Mouse (Mus musculus) hindbrain, embryonic 11.5 days (tissue): ENCODE results near the gene Izumo1. TPM values are rescaled to one million over a fixed set of nuclear protein-coding genes. Genes with fewer than 3 reads are reported as not detected.

Source experiments
- ATAC-seq: fragments of 200-750 bp; cut with Nextera tagmentation; 2 replicates; pipeline ENCODE4 v1.8.0; 2017; ENCODE audit warnings: mild to moderate bottlenecking, moderate TSS enrichment, moderate library complexity; ENCODE audit not compliant: low FRiP score
- DNase-seq: peaks from one replicate; pipeline ENCODE4 v3.0.0-alpha.2; 2015; ENCODE audit warnings: low spot score
- H3K27ac ChIP-seq: fragments of 300-500 bp; sonication (generic); 2 replicates; pipeline ENCODE4 v1.5.1; 2014; ENCODE audit warnings: mild to moderate bottlenecking, low read depth, low read length
- H3K27me3 ChIP-seq: fragments of 300-500 bp; sonication (generic); 2 replicates; pipeline ENCODE4 v1.6.1; 2014; ENCODE audit warnings: mild to moderate bottlenecking, low read length, moderate library complexity, mixed read lengths; ENCODE audit not compliant: control insufficient read depth, insufficient read depth
- H3K36me3 ChIP-seq: fragments of 300-500 bp; sonication (generic); 2 replicates; pipeline ENCODE4 v1.6.1; 2014; ENCODE audit warnings: mild to moderate bottlenecking, low read length, moderate library complexity, mixed read lengths; ENCODE audit not compliant: control insufficient read depth, insufficient read depth
- H3K4me1 ChIP-seq: fragments of 300-500 bp; sonication (generic); replicated peaks from 2 replicates; pipeline ENCODE4 v1.6.1; 2014; ENCODE audit warnings: low read length, mixed read lengths; ENCODE audit not compliant: control insufficient read depth, insufficient read depth
- H3K4me2 ChIP-seq: fragments of 300-500 bp; sonication (generic); replicated peaks from 2 replicates; pipeline ENCODE4 v1.6.1; 2014; ENCODE audit warnings: mild to moderate bottlenecking, low read depth, low read length
- H3K4me3 ChIP-seq: fragments of 300-500 bp; sonication (generic); 2 replicates; pipeline ENCODE4 v1.5.1; 2014; ENCODE audit warnings: low read depth, low read length
- H3K9ac ChIP-seq: fragments of 300-500 bp; sonication (generic); 2 replicates; pipeline ENCODE4 v1.6.1; 2014; ENCODE audit warnings: low read depth, low read length
- H3K9me3 ChIP-seq: fragments of 300-500 bp; sonication (generic); 2 replicates; pipeline ENCODE4 v1.6.1; 2016; ENCODE audit warnings: low read length; ENCODE audit not compliant: control insufficient read depth
- WGBS: fragments of 180-500 bp; shearing (Covaris S2); extraction: QIAGEN DNeasy Blood & Tissue Kit; methylation state at CpG from one replicate; pipeline ENCODE4 v1.1.7; 2014; 5-methylcytosine and 5-hydroxymethylcytosine counted together
- polyA plus RNA-seq: library from polyadenylated mRNA; unstranded; fragments of >200 nt; fragmentation: Nextera tagmentation; extraction: Ambion mirVana; gene quantifications from 2 replicates; pipeline ENCODE4 v1.2.1, GENCODE M21; 2014

The Izumo1 gene
- polyA plus RNA-seq, 1 experiment from 2014 or later: 0.12 TPM

DNA sequence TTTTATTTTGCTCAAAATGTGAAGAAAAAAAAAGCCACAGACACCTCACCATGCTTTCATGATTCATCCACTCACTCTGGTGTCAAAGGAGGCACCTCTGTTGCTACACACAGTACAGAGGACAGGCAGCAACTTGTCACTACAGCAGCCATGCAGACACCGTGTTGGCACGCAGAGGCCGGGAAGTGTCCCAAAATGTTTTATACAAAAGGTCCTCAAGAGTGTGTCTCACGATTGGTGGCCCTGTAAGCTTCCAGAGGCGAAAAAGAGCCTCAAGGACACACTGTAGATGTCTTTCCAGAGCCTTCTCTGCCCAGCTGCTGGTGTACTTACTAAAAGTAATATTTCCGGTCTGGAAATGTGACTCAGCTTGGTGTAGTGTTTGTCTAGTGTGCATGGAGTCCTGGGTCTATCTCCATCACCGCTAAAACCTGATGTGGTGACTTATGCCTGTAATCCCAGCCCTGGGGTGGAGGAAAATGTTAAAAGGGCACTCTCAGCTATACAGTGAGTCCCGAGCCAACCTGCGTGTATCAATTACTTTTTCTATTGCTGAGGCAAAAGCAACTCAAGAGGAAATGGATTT is 15.8 kb upstream of the Izumo1 start:
- Histone ChIP-seq H3K27me3 (no peaks in the 10 kb centered on the region), H3K4me2 (no peak overlapping the region), H3K4me3 (no peak overlapping the region), H3K9me3 (no peaks in the 10 kb centered on the region), H3K9ac (no peak overlapping the region), H3K4me1 (no peaks in the 10 kb centered on the region), H3K27ac (no peak overlapping the region), H3K36me3 (no peaks in the 10 kb centered on the region)
- 83% methylated on average over 9 of the region's 9 CpGs for WGBS
- no peak for ATAC-seq
- DNase-seq: no peak

DNA sequence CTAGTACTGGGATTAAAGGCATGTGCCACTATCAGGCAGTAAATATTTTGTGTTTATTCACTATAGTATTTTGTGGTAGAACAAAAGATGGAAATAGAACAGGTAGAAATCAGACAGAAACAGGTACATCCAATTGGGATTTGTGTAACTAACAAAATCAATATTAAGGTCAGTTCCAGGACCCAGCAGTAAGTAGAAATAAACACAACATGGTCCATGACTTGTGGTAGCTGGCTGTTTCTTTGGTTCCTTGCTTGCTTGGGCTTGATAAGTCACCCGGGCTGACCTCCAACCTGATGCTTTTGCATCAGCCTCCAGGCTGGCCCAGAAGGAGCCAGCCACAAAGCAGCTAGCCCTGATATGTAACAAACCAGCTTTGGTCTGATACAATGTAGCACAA is 12.1 kb upstream of the Izumo1 start:
- H3K9ac ChIP-seq: no peak overlapping the region
- DNase-seq (no peak), ATAC-seq (no peak)
- H3K36me3 ChIP-seq: no peaks in the 10 kb centered on the region
- H3K9me3 ChIP-seq: no peaks in the 10 kb centered on the region
- WGBS: 78% methylated on average over 1 of the region's 1 CpGs
- no peak overlapping the region for H3K27ac ChIP-seq
- H3K4me3 ChIP-seq: no peak overlapping the region
- H3K27me3 ChIP-seq: no peaks in the 10 kb centered on the region
- H3K4me1 ChIP-seq: no peaks in the 10 kb centered on the region
- no peak overlapping the region for H3K4me2 ChIP-seq

DNA sequence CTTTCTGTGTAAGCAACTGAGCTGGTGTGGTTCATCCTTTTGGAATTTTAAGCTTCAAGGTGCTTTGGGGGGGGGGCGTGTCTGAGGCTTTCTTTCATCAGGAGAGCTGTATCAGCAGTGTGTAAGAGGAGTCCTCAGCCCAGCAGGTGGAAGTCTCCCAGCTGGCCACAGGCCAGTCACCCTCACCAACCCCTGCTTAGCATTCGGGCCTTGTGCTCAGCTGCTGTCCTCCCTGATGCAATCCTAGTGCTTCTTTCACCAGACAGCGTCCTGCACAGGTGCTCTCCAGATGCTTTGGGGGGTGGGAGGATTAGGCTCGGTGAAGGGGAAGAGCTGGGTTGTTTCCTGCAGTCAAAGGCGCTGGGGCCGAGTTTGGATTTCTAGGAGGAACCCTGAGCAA is 5.3 kb upstream of the Izumo1 start:
- DNase-seq (no peak), ATAC-seq (no peak)
- Histone ChIP-seq H3K36me3 (no peaks in the 10 kb centered on the region), H3K27ac (no peak overlapping the region), H3K27me3 (peaks cover 12% of the 10 kb centered on the region), H3K9ac (no peak overlapping the region), H3K4me3 (no peak overlapping the region), H3K9me3 (no peaks in the 10 kb centered on the region), H3K4me1 (no peaks in the 10 kb centered on the region; the same call in 1 of the 2 replicates), H3K4me2 (no peak overlapping the region)
- 26% methylated on average over 6 of the region's 6 CpGs for WGBS

DNA sequence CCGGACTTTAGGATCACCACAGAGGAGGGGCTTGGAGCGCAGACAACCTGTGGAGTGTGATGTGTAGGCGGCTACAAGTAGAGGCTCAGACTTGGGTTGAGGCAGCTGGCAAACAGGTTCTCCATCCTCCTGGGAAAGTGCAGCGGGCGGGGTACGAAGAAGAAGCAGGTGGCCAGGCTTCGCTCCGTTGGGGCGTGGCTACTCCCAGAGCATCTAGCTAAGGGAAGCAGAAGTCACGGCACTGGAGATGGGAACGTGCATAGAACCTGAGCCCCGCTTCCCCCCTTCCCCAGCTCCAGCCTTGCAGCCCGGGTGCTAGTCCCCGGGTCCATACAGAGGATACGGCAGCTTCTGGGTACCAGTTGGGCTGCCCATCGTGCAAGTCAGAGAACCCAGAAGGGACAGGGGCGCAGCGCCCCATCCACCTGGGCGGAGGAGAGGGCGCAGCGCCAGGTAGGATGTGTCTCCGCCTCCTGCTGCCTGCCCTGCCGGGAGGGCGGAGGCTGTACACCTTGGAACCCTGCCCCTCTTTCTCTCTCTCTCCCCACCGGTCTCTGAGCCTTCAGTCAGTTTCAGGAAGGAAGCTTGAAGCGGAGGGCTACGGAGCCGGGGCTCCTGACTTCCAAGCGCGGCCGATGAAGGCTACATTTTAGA is 4.4 kb upstream of the Izumo1 start, which contains the start of gene Fut1:
Gene Fut1, plus strand, starts transcription at position 248 of the 654 bp plus-strand sequence.
- H3K9ac ChIP-seq: no peak within 1 kb of the TSS
- peaks cover 12% of the 10 kb centered on the region for H3K27me3 ChIP-seq
- no peak for ATAC-seq
- H3K4me2 ChIP-seq: 0 out of 2 replicates have a peak within 1 kb of the TSS, but pooled peaks have one; percentile 15
- no peak within 1 kb of the TSS for H3K27ac ChIP-seq
- no peaks in the 10 kb centered on the region for H3K36me3 ChIP-seq
- no peaks in the 10 kb centered on the region; the same call in 1 of the 2 replicates for H3K4me1 ChIP-seq
- no peaks in the 10 kb centered on the region for H3K9me3 ChIP-seq
- no peak for DNase-seq
- WGBS: 5% methylated on average over 31 of the region's 31 CpGs
- no peak within 1 kb of the TSS for H3K4me3 ChIP-seq

DNA sequence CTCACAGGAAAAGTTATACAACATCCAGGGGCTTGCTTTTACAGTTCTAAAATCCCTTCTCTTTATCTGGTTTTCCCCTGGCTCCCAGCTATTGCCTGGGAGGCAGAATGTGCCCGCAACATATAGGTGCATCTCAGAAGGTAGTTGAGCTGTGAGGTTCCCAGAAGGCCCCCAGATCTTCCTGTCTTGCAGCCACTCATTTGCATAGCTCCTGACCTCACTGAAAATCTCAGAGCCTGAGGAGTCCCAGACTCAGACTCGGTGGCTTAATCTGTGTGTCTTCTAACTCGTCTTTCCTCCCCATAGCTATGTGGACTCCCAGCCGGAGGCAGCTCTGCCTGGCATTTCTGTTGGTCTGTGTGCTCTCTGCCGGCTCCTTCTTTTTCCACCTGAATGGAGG is 3.3 kb upstream of the Izumo1 start:
- WGBS: 80% methylated on average over 5 of the region's 5 CpGs
- Histone ChIP-seq H3K9me3 (no peaks in the 10 kb centered on the region), H3K4me1 (no peaks in the 10 kb centered on the region; the same call in 1 of the 2 replicates), H3K36me3 (no peaks in the 10 kb centered on the region), H3K9ac (no peak overlapping the region), H3K27me3 (peaks cover 12% of the 10 kb centered on the region), H3K27ac (no peak overlapping the region), H3K4me3 (no peak overlapping the region), H3K4me2 (no peak overlapping the region)
- DNase-seq (no peak), ATAC-seq (no peak)

DNA sequence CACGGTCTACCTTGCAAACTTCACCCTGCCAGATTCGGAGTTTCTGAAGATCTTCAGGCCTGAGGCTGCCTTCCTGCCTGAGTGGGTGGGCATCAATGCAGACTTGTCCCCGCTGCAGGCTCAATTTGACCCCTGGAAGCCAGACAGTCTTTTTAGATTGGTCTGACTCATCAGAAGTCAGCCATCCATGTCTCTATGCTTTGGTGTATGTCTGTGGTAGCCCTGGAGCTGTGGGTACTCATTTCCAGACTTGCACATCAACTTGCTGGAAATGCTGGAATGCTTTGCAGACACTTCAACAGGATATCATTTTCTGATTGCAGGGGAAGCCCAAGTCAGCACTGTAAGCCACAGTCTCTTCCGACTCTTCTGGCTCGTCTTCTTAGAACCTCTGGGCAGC is 2.0 kb upstream of the Izumo1 start:
- Histone ChIP-seq H3K27ac (no peak overlapping the region), H3K9me3 (no peaks in the 10 kb centered on the region), H3K9ac (no peak overlapping the region), H3K4me1 (no peaks in the 10 kb centered on the region; the same call in 1 of the 2 replicates), H3K4me2 (no peak overlapping the region), H3K36me3 (no peaks in the 10 kb centered on the region), H3K4me3 (no peak overlapping the region), H3K27me3 (peaks cover 12% of the 10 kb centered on the region)
- WGBS: 92% methylated on average over 5 of the region's 5 CpGs
- no peak for ATAC-seq
- no peak for DNase-seq

DNA sequence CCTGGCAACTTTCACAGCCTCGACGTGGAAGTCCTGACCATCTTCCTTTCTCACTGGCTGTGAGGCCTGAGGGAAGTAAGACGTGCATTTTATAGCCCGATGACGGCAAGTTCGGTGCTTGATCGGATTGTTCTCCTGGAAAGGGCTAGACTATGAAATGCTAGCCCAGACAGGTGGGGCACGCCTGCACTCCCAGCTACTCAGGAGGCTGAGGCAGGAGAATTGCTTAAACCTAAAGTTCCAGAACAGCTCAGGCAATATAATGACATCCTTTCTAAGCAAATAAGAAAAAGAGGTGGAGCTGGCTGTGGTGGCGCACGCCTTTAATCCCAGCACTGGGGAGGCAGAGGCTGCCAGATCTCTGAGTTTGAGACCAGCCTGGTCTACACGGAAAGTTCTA is 1.9 kb downstream of the Izumo1 start:
- WGBS: 95% methylated on average over 11 of the region's 11 CpGs
- no peak for ATAC-seq
- Histone ChIP-seq H3K27ac (no peak overlapping the region), H3K4me2 (no peak overlapping the region), H3K27me3 (peaks cover 12% of the 10 kb centered on the region), H3K36me3 (no peaks in the 10 kb centered on the region), H3K9me3 (no peaks in the 10 kb centered on the region), H3K4me1 (no peaks in the 10 kb centered on the region), H3K4me3 (no peak overlapping the region), H3K9ac (no peak overlapping the region)
- no peak for DNase-seq

DNA sequence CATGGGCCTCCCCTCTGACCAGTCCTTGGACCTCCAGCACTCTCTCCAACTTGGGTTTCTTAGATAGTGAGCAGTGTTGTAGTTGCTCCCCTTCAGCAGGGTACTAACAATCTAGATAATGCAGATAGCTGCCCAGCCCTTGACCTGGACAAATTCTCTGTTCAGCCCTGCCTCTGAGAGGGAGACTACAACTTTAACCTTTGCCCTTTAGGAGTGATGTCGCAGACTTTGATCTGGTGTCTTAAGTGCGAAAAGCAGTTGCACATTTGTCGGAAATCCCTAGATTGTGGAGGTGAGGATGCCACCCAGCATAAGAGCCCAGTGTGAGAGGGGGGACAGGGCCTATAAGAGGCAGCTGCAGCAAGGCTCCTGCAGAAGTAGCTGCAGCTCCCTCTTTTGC is 3.1 kb downstream of the Izumo1 start:
- DNase-seq (no peak), ATAC-seq (no peak)
- H3K9ac ChIP-seq: no peak overlapping the region
- H3K27me3 ChIP-seq: peaks cover 12% of the 10 kb centered on the region
- H3K4me1 ChIP-seq: no peaks in the 10 kb centered on the region
- H3K9me3 ChIP-seq: no peaks in the 10 kb centered on the region
- H3K36me3 ChIP-seq: no peaks in the 10 kb centered on the region
- 86% methylated on average over 3 of the region's 3 CpGs for WGBS
- no peak overlapping the region for H3K27ac ChIP-seq
- H3K4me2 ChIP-seq: no peak overlapping the region
- H3K4me3 ChIP-seq: no peak overlapping the region

DNA sequence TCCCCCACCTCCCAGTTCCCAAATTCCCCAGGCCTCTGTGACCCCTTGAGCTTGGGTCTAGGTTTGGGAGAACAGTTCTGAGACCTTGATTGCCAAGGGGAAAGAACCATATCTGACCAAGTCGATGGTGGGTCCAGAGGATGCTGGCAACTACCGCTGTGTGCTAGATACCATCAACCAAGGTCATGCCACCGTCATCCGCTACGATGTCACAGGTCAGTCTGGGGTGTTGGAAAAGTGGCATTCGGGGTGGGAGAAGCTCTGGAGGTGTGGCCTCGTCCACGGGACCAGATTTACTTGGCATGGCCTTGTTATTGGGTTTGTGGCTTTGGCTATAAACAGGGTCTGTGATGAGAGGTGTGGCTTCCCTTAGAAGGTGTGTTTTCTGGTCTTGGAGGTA is 3.9 kb downstream of the Izumo1 start:
- Histone ChIP-seq H3K4me1 (no peaks in the 10 kb centered on the region), H3K9ac (no peak overlapping the region), H3K4me2 (no peak overlapping the region), H3K27ac (no peak overlapping the region), H3K36me3 (no peaks in the 10 kb centered on the region), H3K4me3 (no peak overlapping the region), H3K9me3 (no peaks in the 10 kb centered on the region), H3K27me3 (peaks cover 12% of the 10 kb centered on the region)
- DNase-seq (no peak), ATAC-seq (no peak)
- 94% methylated on average over 8 of the region's 8 CpGs for WGBS
